Comparison of ENCODE assay signal across 16 mouse cellular contexts in the genomic region with DNA sequence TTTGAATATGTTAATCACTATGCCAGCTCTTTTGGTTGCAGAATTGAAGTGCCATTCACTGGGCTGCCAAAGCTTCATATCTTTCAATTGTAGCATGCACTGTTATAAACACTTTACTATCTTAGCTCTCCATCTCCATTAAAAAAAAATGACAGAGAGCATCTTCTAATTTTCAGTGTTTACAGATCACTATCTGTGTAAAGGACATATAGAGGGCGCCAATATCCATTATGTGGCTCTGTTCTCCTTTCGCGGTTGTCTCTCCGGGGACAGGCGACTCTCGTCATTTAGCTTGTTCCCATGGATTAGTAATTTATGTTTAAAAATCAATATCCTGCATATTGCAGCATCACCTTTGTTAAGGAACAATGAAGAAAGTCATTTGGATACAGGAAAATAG.
"Had no signal": no experiment of that assay in that cellular context is flagged by ENCODE, and none has a peak within 500 bp of the region (broad histone marks: within the 10 kb centered on the region; RNA-seq: fewer than 3 reads in every experiment).

No protein-coding gene starts in this region.

- H3K4me1 ChIP-seq: neural tube, embryonic 13.5 days; neural tube, embryonic 15.5 days; stomach, embryonic 15.5 days had no signal

- H3K9ac ChIP-seq: neural tube, embryonic 13.5 days; neural tube, embryonic 15.5 days; stomach, embryonic 15.5 days had no signal

- H3K9me3 ChIP-seq: neural tube, embryonic 13.5 days; neural tube, embryonic 15.5 days; stomach, embryonic 15.5 days had no signal

- H3K36me3 ChIP-seq: neural tube, embryonic 13.5 days; neural tube, embryonic 15.5 days; stomach, embryonic 15.5 days had no signal

- H3K4me3 ChIP-seq: neural tube, embryonic 13.5 days; neural tube, embryonic 15.5 days; stomach, embryonic 15.5 days had no signal

- DNase-seq: retina, postnatal 1 day; right cerebral cortex, adult 18-20 months; right cerebral cortex, postnatal 14 days; right cerebral cortex, postnatal 25 days; right cerebral cortex, postnatal 4 days; spleen, adult 18-20 months; thymus, adult 18-20 months; thymus, adult 2 months; thymus, postnatal 14 days; thymus, postnatal 25 days; thymus, postnatal 36 days; thymus, postnatal 4 days had no signal

- H3K27me3 ChIP-seq: neural tube, embryonic 13.5 days; neural tube, embryonic 15.5 days; stomach, embryonic 15.5 days had no signal

- H3K27ac ChIP-seq: neural tube, embryonic 13.5 days; neural tube, embryonic 15.5 days; stomach, embryonic 15.5 days; stomach, postnatal 0 days had no signal

- H3K4me2 ChIP-seq: neural tube, embryonic 13.5 days; neural tube, embryonic 15.5 days; stomach, embryonic 15.5 days had no signal
